Mouse (Mus musculus) lung, embryonic 15.5 days (tissue): Measurements from ENCODE around the gene Gna15. TPM values are rescaled to one million over a fixed set of nuclear protein-coding genes. Genes with fewer than 3 reads are reported as not detected.

Source experiments
- ATAC-seq: fragments of 200-750 bp; cut with Nextera tagmentation; 2 replicates; pipeline ENCODE4 v1.8.0; 2017; ENCODE audit warnings: moderate number of reproducible peaks, borderline replicate concordance; ENCODE audit not compliant: low FRiP score, low TSS enrichment; ENCODE audit errors: extremely low read depth
- H3K27ac ChIP-seq: fragments of 300-500 bp; sonication (generic); 2 replicates; pipeline ENCODE4 v1.5.1; 2015; ENCODE audit warnings: moderate library complexity, mild to moderate bottlenecking, inconsistent platforms
- H3K27me3 ChIP-seq: fragments of 300-500 bp; sonication (generic); 2 replicates; pipeline ENCODE4 v1.6.1; 2015; ENCODE audit warnings: inconsistent platforms
- H3K36me3 ChIP-seq: fragments of 300-500 bp; sonication (generic); 2 replicates; pipeline ENCODE4 v1.6.1; 2015; ENCODE audit warnings: inconsistent platforms
- H3K4me1 ChIP-seq: fragments of 300-500 bp; sonication (generic); 2 replicates; pipeline ENCODE4 v1.6.1; 2015; ENCODE audit warnings: inconsistent platforms
- H3K4me2 ChIP-seq: fragments of 300-500 bp; sonication (generic); 2 replicates; pipeline ENCODE4 v1.6.1; 2015; ENCODE audit warnings: inconsistent platforms, mild to moderate bottlenecking, moderate library complexity
- H3K4me3 ChIP-seq: fragments of 300-500 bp; sonication (generic); 2 replicates; pipeline ENCODE4 v1.5.1; 2015; ENCODE audit warnings: mild to moderate bottlenecking, inconsistent platforms
- H3K9ac ChIP-seq: fragments of 300-500 bp; sonication (generic); 2 replicates; pipeline ENCODE4 v1.6.1; 2015; ENCODE audit warnings: inconsistent platforms
- H3K9me3 ChIP-seq: fragments of 300-500 bp; sonication (generic); 2 replicates; pipeline ENCODE4 v1.6.1; 2016; ENCODE audit warnings: inconsistent platforms
- WGBS: fragments of 180-500 bp; shearing (Covaris S2); methylation state at CpG from one replicate; pipeline ENCODE4 v1.1.7; 2015; 5-methylcytosine and 5-hydroxymethylcytosine counted together
- polyA plus RNA-seq: library from polyadenylated mRNA; unstranded; fragments of >200 nt; fragmentation: Nextera tagmentation; extraction: Ambion mirVana; gene quantifications from 2 replicates; pipeline ENCODE4 v1.2.1, GENCODE M21; 2015

Gna15 gene
- polyA plus RNA-seq, 1 experiment from 2014 or later = 1.7 TPM

GRCm38 (mm10) chr10:81551597-81552102 lies 27.6 kb upstream of the Gna15 start:
- H3K4me1 ChIP-seq = 0 out of 2 replicates have a peak, but pooled peaks cover 3% of the 10 kb centered on the region
- H3K4me2 ChIP-seq = no peak overlapping the region
- 2% methylated on average over 12 of the region's 12 CpGs for WGBS
- H3K4me3 ChIP-seq = no peak overlapping the region
- H3K9ac ChIP-seq = no peak overlapping the region
- H3K36me3 ChIP-seq = no peaks in the 10 kb centered on the region
- peak overlapping the region; percentile 30 for H3K27ac ChIP-seq
- no peaks in the 10 kb centered on the region for H3K9me3 ChIP-seq
- H3K27me3 ChIP-seq = no peaks in the 10 kb centered on the region
- ATAC-seq = peak; percentile 89

GRCm38 (mm10) chr10:81550257-81550656 lies 26.2 kb upstream of the Gna15 start:
- no peak overlapping the region for H3K27ac ChIP-seq
- ATAC-seq = no peak
- 0 out of 2 replicates have a peak, but pooled peaks cover 9% of the 10 kb centered on the region for H3K4me1 ChIP-seq
- no peaks in the 10 kb centered on the region for H3K36me3 ChIP-seq
- H3K27me3 ChIP-seq = no peaks in the 10 kb centered on the region
- WGBS = 11% methylated on average over 7 of the region's 7 CpGs
- H3K4me3 ChIP-seq = no peak overlapping the region
- no peaks in the 10 kb centered on the region for H3K9me3 ChIP-seq
- H3K9ac ChIP-seq = no peak overlapping the region
- H3K4me2 ChIP-seq = no peak overlapping the region

DNA sequence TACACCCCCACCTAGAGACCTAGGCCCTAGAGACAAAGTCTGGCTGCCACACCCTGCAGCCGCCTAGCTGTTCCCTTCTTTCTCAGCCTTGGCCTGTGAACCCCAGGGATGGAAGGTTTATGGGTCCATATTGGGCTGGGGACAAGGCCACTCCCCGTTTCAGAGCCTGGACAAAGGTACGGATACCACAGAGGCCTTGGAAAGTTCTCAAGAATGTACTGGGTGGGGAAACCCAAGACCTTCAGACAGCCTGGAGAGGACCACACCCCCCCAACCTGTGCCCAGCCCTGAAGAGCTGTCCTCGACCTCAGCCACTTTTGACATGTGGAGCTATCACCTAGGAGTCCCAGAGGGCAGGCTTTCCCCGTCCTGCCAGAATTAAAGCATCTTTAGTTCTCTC lies 24.9 kb upstream of the Gna15 start:
- Histone ChIP-seq H3K4me3 (no peak overlapping the region), H3K4me2 (no peak overlapping the region), H3K27ac (no peak overlapping the region), H3K4me1 (peaks cover 12% of the 10 kb centered on the region), H3K9me3 (no peaks in the 10 kb centered on the region), H3K9ac (no peak overlapping the region), H3K27me3 (no peaks in the 10 kb centered on the region), H3K36me3 (no peaks in the 10 kb centered on the region)
- ATAC-seq = no peak
- WGBS = 55% methylated on average over 5 of the region's 5 CpGs

- ATAC-seq = no peak
- WGBS = 92% methylated on average over 13 of the region's 13 CpGs
These were observed 23.0 kb upstream of the Gna15 start for GRCm38 (mm10) chr10:81546788-81547571.

GRCm38 (mm10) chr10:81546332-81546731 lies 22.3 kb upstream of the Gna15 start:
- H3K27ac ChIP-seq = 0 out of 2 replicates have a peak overlapping the region, but pooled peaks have one; percentile 31
- ATAC-seq = no peak
- H3K4me1 ChIP-seq = peaks cover 35% of the 10 kb centered on the region
- H3K4me2 ChIP-seq = no peak overlapping the region
- peak overlapping the region; percentile 29; the same call in 1 of the 2 replicates for H3K9ac ChIP-seq
- no peak overlapping the region for H3K4me3 ChIP-seq
- no peaks in the 10 kb centered on the region for H3K27me3 ChIP-seq
- H3K9me3 ChIP-seq = no peaks in the 10 kb centered on the region
- no peaks in the 10 kb centered on the region for H3K36me3 ChIP-seq
- WGBS = 56% methylated on average over 5 of the region's 5 CpGs

More at GRCm38 (mm10) chr10:81546788-81547571, 23.0 kb upstream of the Gna15 start:
- Histone ChIP-seq H3K36me3 (no peaks in the 10 kb centered on the region), H3K27me3 (no peaks in the 10 kb centered on the region), H3K9ac (no peak overlapping the region), H3K4me1 (peaks cover 32% of the 10 kb centered on the region), H3K4me3 (no peak overlapping the region), H3K4me2 (no peak overlapping the region), H3K9me3 (no peaks in the 10 kb centered on the region), H3K27ac (0 out of 2 replicates have a peak overlapping the region, but pooled peaks have one; percentile 31)

GRCm38 (mm10) chr10:81545161-81545747 lies 21.2 kb upstream of the Gna15 start, which contains the start of gene Gna11:
Gna11 (minus strand) TSS chr10:81545190.
- H3K27me3 ChIP-seq = no peaks in the 10 kb centered on the region
- peak within 1 kb of the TSS; percentile 84 for H3K27ac ChIP-seq
- peak within 1 kb of the TSS; percentile 86 for H3K4me2 ChIP-seq
- peak; percentile 96 for ATAC-seq
- H3K4me1 ChIP-seq = peaks cover 36% of the 10 kb centered on the region
- no peaks in the 10 kb centered on the region for H3K36me3 ChIP-seq
- H3K9me3 ChIP-seq = no peaks in the 10 kb centered on the region
- H3K4me3 ChIP-seq = peak within 1 kb of the TSS; percentile 83
- H3K9ac ChIP-seq = peak within 1 kb of the TSS; percentile 74
- WGBS = 2% methylated on average over 53 of the region's 59 CpGs

GRCm38 (mm10) chr10:81544296-81545160 lies 20.5 kb upstream of the Gna15 start:
- Histone ChIP-seq H3K27me3 (no peaks in the 10 kb centered on the region), H3K9me3 (no peaks in the 10 kb centered on the region), H3K4me2 (peak overlapping the region; percentile 86), H3K27ac (peak overlapping the region; percentile 64), H3K4me1 (peaks cover 36% of the 10 kb centered on the region), H3K4me3 (peak overlapping the region; percentile 83), H3K36me3 (no peaks in the 10 kb centered on the region), H3K9ac (peak overlapping the region; percentile 74)
- whole genome bisulfite sequencing = under 1% methylated on average over 67 of the region's 93 CpGs
- ATAC-seq = no peak; the same call in 1 of the 2 replicates

DNA sequence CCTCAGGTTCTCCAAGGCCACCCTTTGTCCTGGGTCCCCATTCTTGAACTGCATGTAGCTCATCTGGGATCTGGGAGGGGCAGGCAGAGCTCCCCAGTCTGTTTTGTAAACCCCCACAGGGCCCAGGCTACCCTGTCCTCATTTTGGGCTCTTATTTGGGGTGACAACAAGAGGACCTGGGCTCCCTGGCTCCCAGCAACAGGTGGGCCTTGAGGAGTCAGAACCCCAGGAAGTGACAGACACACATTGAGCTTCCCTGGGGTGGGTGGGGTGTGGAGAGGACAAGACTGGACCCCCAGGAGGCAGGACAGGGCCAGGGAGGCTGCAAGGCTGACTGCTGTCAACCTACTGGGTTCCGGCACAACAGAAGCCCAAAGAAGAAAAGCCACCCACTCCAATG lies 19.6 kb upstream of the Gna15 start:
- 73% methylated on average over 1 of the region's 1 CpGs for WGBS
- Histone ChIP-seq H3K9me3 (no peaks in the 10 kb centered on the region), H3K36me3 (no peaks in the 10 kb centered on the region), H3K4me1 (peaks cover 36% of the 10 kb centered on the region), H3K27me3 (no peaks in the 10 kb centered on the region), H3K4me3 (peak overlapping the region; percentile 83), H3K27ac (no peak overlapping the region), H3K4me2 (peak overlapping the region; percentile 86), H3K9ac (peak overlapping the region; percentile 74)
- no peak for ATAC-seq

DNA sequence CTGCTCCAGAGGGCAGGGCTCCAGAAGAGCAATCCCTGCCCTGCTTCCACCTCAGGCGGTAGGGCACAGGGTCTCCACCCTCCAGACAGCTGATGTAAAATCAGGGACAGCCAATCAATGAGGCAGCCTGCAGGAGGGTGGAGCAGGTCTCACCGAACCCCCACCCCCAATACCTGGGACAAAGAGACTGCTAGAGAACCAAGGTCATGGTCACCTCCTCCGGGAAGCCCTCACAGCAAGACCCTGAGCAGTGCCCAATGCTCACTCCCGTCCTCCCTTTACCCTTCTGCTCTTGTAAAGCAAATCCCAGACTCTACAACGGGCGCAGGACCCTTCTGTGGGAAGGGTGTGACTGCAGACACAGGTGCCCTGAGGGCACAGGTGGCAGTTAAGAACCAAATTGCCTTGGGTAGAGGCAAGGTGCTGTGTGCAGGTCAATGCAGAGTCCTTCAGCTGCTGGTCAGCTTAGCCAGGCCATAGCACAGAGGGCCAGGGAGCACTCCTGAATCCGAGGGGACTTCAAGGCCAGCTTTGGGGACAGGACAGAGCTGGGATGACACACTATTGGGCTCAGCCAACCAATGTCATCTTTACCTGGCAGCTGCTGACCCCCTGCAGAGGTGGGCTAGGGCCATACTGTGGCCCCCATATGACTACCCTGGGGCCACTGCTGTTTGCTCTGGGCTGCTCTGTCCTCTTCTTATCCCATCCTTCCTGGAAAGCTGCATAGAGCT lies 18.9 kb upstream of the Gna15 start:
- peak overlapping the region; percentile 83; the same call in 1 of the 2 replicates for H3K4me3 ChIP-seq
- WGBS = 75% methylated on average over 7 of the region's 7 CpGs
- H3K27me3 ChIP-seq = no peaks in the 10 kb centered on the region
- peaks cover 36% of the 10 kb centered on the region for H3K4me1 ChIP-seq
- peak overlapping the region; percentile 86 for H3K4me2 ChIP-seq
- H3K9ac ChIP-seq = peak overlapping the region; percentile 74
- no peaks in the 10 kb centered on the region for H3K9me3 ChIP-seq
- H3K27ac ChIP-seq = no peak overlapping the region
- H3K36me3 ChIP-seq = no peaks in the 10 kb centered on the region
- ATAC-seq = no peak

DNA sequence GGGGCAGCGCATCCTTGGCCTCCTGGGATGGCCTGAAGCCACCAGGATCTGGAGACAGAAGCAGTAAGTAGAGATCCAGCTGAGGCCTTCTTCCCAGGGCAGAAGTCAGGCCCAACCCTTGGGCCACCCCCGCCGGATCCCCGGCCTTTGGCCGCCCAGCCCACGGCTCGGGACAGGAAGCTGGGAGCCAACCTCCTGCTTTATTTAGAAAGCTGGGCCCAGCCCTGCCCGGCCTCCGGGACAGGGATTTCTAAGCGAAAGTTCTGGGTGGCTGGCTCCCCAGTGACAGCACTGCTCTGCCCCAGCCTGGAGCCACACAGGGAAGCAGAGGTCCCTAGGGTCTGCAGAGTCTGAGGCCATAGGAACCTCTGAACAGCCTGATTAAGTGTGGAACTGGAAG lies 17.8 kb upstream of the Gna15 start:
- H3K9ac ChIP-seq = peak overlapping the region; percentile 29
- H3K4me2 ChIP-seq = peak overlapping the region; percentile 30; the same call in 1 of the 2 replicates
- peak overlapping the region; percentile 58 for H3K27ac ChIP-seq
- peaks cover 36% of the 10 kb centered on the region for H3K4me1 ChIP-seq
- ATAC-seq = no peak
- no peak overlapping the region for H3K4me3 ChIP-seq
- no peaks in the 10 kb centered on the region for H3K27me3 ChIP-seq
- 49% methylated on average over 10 of the region's 10 CpGs for WGBS
- no peaks in the 10 kb centered on the region for H3K36me3 ChIP-seq
- no peaks in the 10 kb centered on the region for H3K9me3 ChIP-seq

DNA sequence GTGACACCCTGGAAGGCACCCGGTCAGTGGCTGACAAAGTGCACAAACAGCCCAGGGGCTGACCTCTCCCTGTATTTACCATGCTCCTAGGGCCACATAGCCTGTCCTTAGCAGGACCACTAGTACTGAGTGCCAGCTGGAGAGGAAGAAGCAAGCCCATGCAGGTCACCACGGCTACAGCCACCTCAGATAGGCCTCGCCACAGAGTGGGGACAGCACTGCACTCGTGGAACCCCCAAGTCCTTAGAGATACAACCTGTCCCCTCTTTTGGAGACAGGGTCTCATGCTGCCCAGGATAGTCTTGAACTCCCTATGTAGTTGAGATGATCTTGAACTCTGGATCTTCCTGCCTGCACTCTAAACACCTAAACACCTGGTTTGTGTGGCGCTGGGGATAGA lies 17.3 kb upstream of the Gna15 start:
- H3K4me2 ChIP-seq = peak overlapping the region; percentile 30; the same call in 1 of the 2 replicates
- H3K9me3 ChIP-seq = no peaks in the 10 kb centered on the region
- 69% methylated on average over 5 of the region's 5 CpGs for WGBS
- no peak overlapping the region for H3K27ac ChIP-seq
- peaks cover 35% of the 10 kb centered on the region for H3K4me1 ChIP-seq
- no peak overlapping the region for H3K9ac ChIP-seq
- H3K4me3 ChIP-seq = no peak overlapping the region
- H3K36me3 ChIP-seq = no peaks in the 10 kb centered on the region
- no peaks in the 10 kb centered on the region for H3K27me3 ChIP-seq
- ATAC-seq = no peak
